ENCODE assay signal across 8 mouse cellular contexts in the genomic region with DNA sequence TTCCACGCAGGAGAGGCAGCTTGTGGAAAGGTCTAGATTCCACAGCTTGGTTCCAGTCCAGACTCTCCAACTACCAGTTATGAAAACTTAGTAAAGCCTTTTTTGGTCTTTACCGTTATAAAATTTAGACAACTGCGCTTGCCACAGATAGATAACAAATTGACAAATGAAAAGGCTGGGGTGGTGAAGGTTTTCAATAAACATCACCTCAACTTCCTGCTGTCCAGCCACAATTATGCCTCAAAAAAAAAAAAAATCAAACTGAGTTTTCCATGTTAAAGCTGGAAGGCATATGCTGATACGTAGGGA. TPM values are rescaled to one million over a fixed set of nuclear protein-coding genes. Genes with fewer than 3 reads are reported as not detected.
DNase-seq lines count a peak whose midpoint lies in the region; ATAC-seq and TF ChIP-seq lines count a peak whose summit lies in the region.
"Had no signal": no experiment of that assay in that cellular context is flagged by ENCODE, and none has a peak within 500 bp of the region (broad histone marks: within the 10 kb centered on the region; RNA-seq: fewer than 3 reads in every experiment).

No protein-coding gene starts in this region.

- peak overlapping the region; percentile 64 for H3K27ac ChIP-seq in lung, postnatal 0 days (ENCODE audit: low read length)
- H3K27ac ChIP-seq in forebrain, embryonic 14.5 days (ENCODE audit: low read depth, low read length): no peak overlapping the region
- no peak overlapping the region for H3K27ac ChIP-seq in limb, embryonic 14.5 days (replicated peaks; ENCODE audit: low read depth, low read length)
- H3K27ac ChIP-seq in stomach, embryonic 15.5 days: no peak overlapping the region

- no peak for ATAC-seq in lung, postnatal 0 days
- ATAC-seq in forebrain, embryonic 14.5 days: no peak
- ATAC-seq in limb, embryonic 14.5 days (ENCODE audit: low FRiP score, low read depth): no peak
- no peak for ATAC-seq in stomach, embryonic 15.5 days (ENCODE audit: insufficient read depth, low FRiP score, low read depth)

- H3K4me1 ChIP-seq in lung, postnatal 0 days (ENCODE audit: insufficient read depth, low read depth, low read length): no peaks in the 10 kb centered on the region
- H3K4me1 ChIP-seq in forebrain, embryonic 14.5 days (ENCODE audit: control insufficient read depth, insufficient read depth, low read length): peaks cover 15% of the 10 kb centered on the region
- H3K4me1 ChIP-seq in limb, embryonic 14.5 days (ENCODE audit: control insufficient read depth, insufficient read depth, low read length): peaks cover 5% of the 10 kb centered on the region; the same call in 1 of the 2 replicates
- H3K4me1 ChIP-seq in stomach, embryonic 15.5 days: no peaks in the 10 kb centered on the region

- no peaks in the 10 kb centered on the region for H3K36me3 ChIP-seq in lung, postnatal 0 days (ENCODE audit: insufficient read depth, low read length)
- no peaks in the 10 kb centered on the region for H3K36me3 ChIP-seq in forebrain, embryonic 14.5 days (ENCODE audit: control insufficient read depth, insufficient read depth, low read length)
- no peaks in the 10 kb centered on the region for H3K36me3 ChIP-seq in limb, embryonic 14.5 days (ENCODE audit: control insufficient read depth, insufficient read depth, low read length)
- no peaks in the 10 kb centered on the region for H3K36me3 ChIP-seq in stomach, embryonic 15.5 days

- H3K9me3 ChIP-seq in lung, postnatal 0 days (ENCODE audit: low read length): no peaks in the 10 kb centered on the region
- H3K9me3 ChIP-seq in forebrain, embryonic 14.5 days (replicated peaks; ENCODE audit: control insufficient read depth, low read length): 0 out of 2 replicates have a peak, but pooled peaks cover 4% of the 10 kb centered on the region
- no peaks in the 10 kb centered on the region for H3K9me3 ChIP-seq in limb, embryonic 14.5 days (ENCODE audit: control insufficient read depth, low read length)
- H3K9me3 ChIP-seq in stomach, embryonic 15.5 days: no peaks in the 10 kb centered on the region

- H3K9ac ChIP-seq in lung, postnatal 0 days (replicated peaks; ENCODE audit: low read depth): no peak overlapping the region; the same call in 1 of the 2 replicates
- H3K9ac ChIP-seq in forebrain, embryonic 14.5 days (ENCODE audit: low read length): peak overlapping the region; percentile 98
- no peak overlapping the region for H3K9ac ChIP-seq in limb, embryonic 14.5 days (ENCODE audit: low read depth, low read length, severe bottlenecking)
- H3K9ac ChIP-seq in stomach, embryonic 15.5 days: no peak overlapping the region

- peak overlapping the region; percentile 62 for H3K4me3 ChIP-seq in lung, postnatal 0 days (ENCODE audit: low read depth, low read length)
- H3K4me3 ChIP-seq in forebrain, embryonic 14.5 days (ENCODE audit: low read depth, low read length): peak overlapping the region; percentile 93
- H3K4me3 ChIP-seq in limb, embryonic 14.5 days (replicated peaks; ENCODE audit: low read length): peak overlapping the region; percentile 79
- peak overlapping the region; percentile 89 for H3K4me3 ChIP-seq in stomach, embryonic 15.5 days (replicated peaks)

- no peak for TF ChIP-seq CTCF in lung, postnatal 0 days (IDR thresholded peaks at IDR 0.05)

- no peaks in the 10 kb centered on the region for H3K27me3 ChIP-seq in lung, postnatal 0 days (replicated peaks; ENCODE audit: insufficient read depth, low read length)
- no peaks in the 10 kb centered on the region for H3K27me3 ChIP-seq in forebrain, embryonic 14.5 days (replicated peaks; ENCODE audit: control insufficient read depth, insufficient read depth, low read length)
- no peaks in the 10 kb centered on the region for H3K27me3 ChIP-seq in limb, embryonic 14.5 days (ENCODE audit: control insufficient read depth, insufficient read depth, low read length)
- no peaks in the 10 kb centered on the region for H3K27me3 ChIP-seq in stomach, embryonic 15.5 days (replicated peaks)

- H3K4me2 ChIP-seq in lung, postnatal 0 days (replicated peaks; ENCODE audit: low read depth, low read length): peak overlapping the region; percentile 81
- H3K4me2 ChIP-seq in forebrain, embryonic 14.5 days (ENCODE audit: low read length): peak overlapping the region; percentile 68
- H3K4me2 ChIP-seq in limb, embryonic 14.5 days (replicated peaks; ENCODE audit: low read depth, low read length, severe bottlenecking): peak overlapping the region; percentile 89
- peak overlapping the region; percentile 96 for H3K4me2 ChIP-seq in stomach, embryonic 15.5 days

- TF ChIP-seq EP300 in lung, postnatal 0 days (IDR thresholded peaks at IDR 0.05): no peak

- 16% methylated on average over 4 of the region's 4 CpGs for WGBS in lung, postnatal 0 days
- WGBS in forebrain, embryonic 14.5 days: 41% methylated on average over 4 of the region's 4 CpGs
- 46% methylated on average over 4 of the region's 4 CpGs for WGBS in limb, embryonic 14.5 days
- WGBS in stomach, embryonic 15.5 days: 21% methylated on average over 4 of the region's 4 CpGs

- TF ChIP-seq POLR2A in limb, embryonic 14.5 days (IDR thresholded peaks at IDR 0.05; ENCODE audit: borderline replicate concordance, extremely low read depth, insufficient read depth, insufficient read length): no peak

- no peak for DNase-seq in lung, postnatal 0 days (ENCODE audit: low spot score)
- no peak for DNase-seq in lung, adult 18-20 months
- peak; percentile 13 for DNase-seq in forebrain, embryonic 14.5 days (ENCODE audit: low spot score)
- DNase-seq in limb, embryonic 14.5 days (ENCODE audit: low spot score): no peak
- no peak for DNase-seq in layer of hippocampus, postnatal 36 days
- DNase-seq in layer of hippocampus, postnatal 10 days (ENCODE audit: low spot score in 2 of 2): no peak

RNA-seq across cellular contexts. Expression of a gene that starts 1.1 kb away (rescaled TPM):
- polyA plus RNA-seq in lung, postnatal 0 days (2015; fragmentation: Nextera tagmentation; extraction: Ambion mirVana): 255 and 302 TPM in 2 replicates
- 249 and 271 TPM in 2 replicates for polyA plus RNA-seq in forebrain, embryonic 14.5 days (2014; fragmentation: Nextera tagmentation; extraction: Ambion mirVana)
- polyA plus RNA-seq in limb, embryonic 14.5 days (2012; rRNA removed): 34.2 and 40.4 TPM in 2 replicates
- polyA plus RNA-seq in limb, embryonic 14.5 days (2014; fragmentation: Nextera tagmentation; extraction: Ambion mirVana): 37.5 and 38.3 TPM in 2 replicates
- 134 and 146 TPM in 2 replicates for polyA plus RNA-seq in stomach, embryonic 15.5 days (2015; fragmentation: Nextera tagmentation; extraction: Ambion mirVana)
- 100 to 1,000 TPM; 280 to 297 TPM for total RNA-seq in layer of hippocampus, postnatal 36 days (2021)
- total RNA-seq in layer of hippocampus, postnatal 10 days (2021): 100 to 1,000 TPM; 297 to 309 TPM

RNA-seq across cellular contexts. Expression of a gene that starts 48.5 kb away (rescaled TPM):
- polyA plus RNA-seq in lung, postnatal 0 days (2015; fragmentation: Nextera tagmentation; extraction: Ambion mirVana): 5.8 and 7.0 TPM in 2 replicates
- not detected in 2 replicates for polyA plus RNA-seq in forebrain, embryonic 14.5 days (2014; fragmentation: Nextera tagmentation; extraction: Ambion mirVana)
- 0.29 and 0.38 TPM in 2 replicates for polyA plus RNA-seq in limb, embryonic 14.5 days (2012; rRNA removed)
- polyA plus RNA-seq in limb, embryonic 14.5 days (2014; fragmentation: Nextera tagmentation; extraction: Ambion mirVana): 0.33 TPM in 1 of 2 replicates, not detected in the other
- 203 and 225 TPM in 2 replicates for polyA plus RNA-seq in stomach, embryonic 15.5 days (2015; fragmentation: Nextera tagmentation; extraction: Ambion mirVana)
- not detected for total RNA-seq in layer of hippocampus, postnatal 36 days (2021)
- not detected for total RNA-seq in layer of hippocampus, postnatal 10 days (2021)
- polyA plus RNA-seq: activated CD4-positive, CD25-positive, alpha-beta regulatory T cell, adult 4 months had no signal

Comparison
In these comparisons a context has a peak if more than half of its experiments do, and no peak if none do; other contexts are left out.
1. RNA of a gene that starts 48.5 kb away (polyA plus RNA-seq): 203 to 225 TPM in stomach, embryonic 15.5 days; 5.8 to 7.0 TPM in lung, postnatal 0 days, 0.29 to 0.38 TPM in limb, embryonic 14.5 days and not detected in forebrain, embryonic 14.5 days; every median in the first group is over 10 times any median in the second.
2. Peak in every context shown above with its lines, with median percentiles within 50 percentile points of each other: H3K4me2 ChIP-seq and H3K4me3 ChIP-seq.